Mouse (Mus musculus) limb, embryonic 10.5 days (tissue): ENCODE results near the gene AC134908.4. TPM values are rescaled to one million over a fixed set of nuclear protein-coding genes. Genes with fewer than 3 reads are reported as not detected.
"Not testable (repeated sequence)": the region's sequence is repeated elsewhere in the genome, so short reads cannot be mapped to it uniquely, and the experiment has no call there.

Experiments
- DNase-seq: peaks from one replicate; pipeline ENCODE4 v3.0.0-alpha.2; 2017; ENCODE audit warnings: low spot score
- H3K27ac ChIP-seq: fragments of 300-500 bp; sonication (generic); 2 replicates; pipeline ENCODE4 v1.5.1; 2016; ENCODE audit warnings: mild to moderate bottlenecking
- H3K27me3 ChIP-seq: fragments of 300-500 bp; sonication (generic); 2 replicates; pipeline ENCODE4 v1.6.1; 2016; ENCODE audit warnings: low read depth, mild to moderate bottlenecking; ENCODE audit not compliant: poor library complexity, severe bottlenecking
- H3K36me3 ChIP-seq: fragments of 300-500 bp; sonication (generic); 2 replicates; pipeline ENCODE4 v1.6.1; 2016; ENCODE audit warnings: mild to moderate bottlenecking, moderate library complexity
- H3K4me1 ChIP-seq: fragments of 300-500 bp; sonication (generic); 2 replicates; pipeline ENCODE4 v1.6.1; 2016
- H3K4me3 ChIP-seq: fragments of 300-500 bp; sonication (generic); 2 replicates; pipeline ENCODE4 v1.5.1; 2016; ENCODE audit warnings: mild to moderate bottlenecking, moderate library complexity
- H3K9me3 ChIP-seq: fragments of 300-500 bp; sonication (generic); replicated peaks from 2 replicates; pipeline ENCODE4 v1.6.1; 2016; ENCODE audit warnings: mild to moderate bottlenecking
- WGBS: fragments of 180-500 bp; shearing (Covaris S2); methylation state at CpG from one replicate; pipeline ENCODE4 v1.1.7; 2016; 5-methylcytosine and 5-hydroxymethylcytosine counted together
- microRNA-seq: library from miRNA; unstranded; fragments of <30 nt; microRNA quantifications from one replicate; pipeline ENCODE4, GENCODE M21; 2017
- polyA plus RNA-seq: library from polyadenylated mRNA; unstranded; fragments of >200 nt; fragmentation: Nextera tagmentation; extraction: Ambion mirVana; gene quantifications from 2 replicates; pipeline ENCODE4 v1.2.1, GENCODE M21; 2016

AC134908.4 gene
- polyA plus RNA-seq, 1 experiment from 2014 or later, result 0.76 TPM

DNA sequence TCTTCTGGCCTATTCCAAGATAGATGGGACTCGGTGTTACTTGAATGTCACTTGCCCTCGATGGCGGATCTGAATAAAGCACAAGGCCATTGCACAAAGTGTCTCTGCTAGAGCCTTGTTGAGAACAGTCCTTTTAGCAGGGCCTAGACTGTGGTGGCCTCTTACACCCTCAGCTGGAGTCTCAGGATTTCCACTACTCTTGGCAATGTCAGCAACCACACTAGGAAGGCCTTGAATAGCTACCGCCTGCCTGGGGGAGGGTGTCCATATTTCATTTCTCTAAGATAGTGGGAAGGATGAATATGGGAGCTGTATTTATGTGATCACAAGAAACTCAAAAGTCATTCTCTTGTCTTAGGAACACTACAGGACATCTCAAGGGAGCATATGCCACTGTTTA is 47.2 kb downstream of the AC134908.4 start:
- no peak overlapping the region for H3K27ac ChIP-seq
- 96% methylated on average over 4 of the region's 4 CpGs for WGBS
- H3K4me3 ChIP-seq, result no peak overlapping the region
- no peaks in the 10 kb centered on the region for H3K9me3 ChIP-seq
- no peaks in the 10 kb centered on the region for H3K27me3 ChIP-seq
- H3K4me1 ChIP-seq, result no peaks in the 10 kb centered on the region
- no peaks in the 10 kb centered on the region for H3K36me3 ChIP-seq
- DNase-seq, result no peak

DNA sequence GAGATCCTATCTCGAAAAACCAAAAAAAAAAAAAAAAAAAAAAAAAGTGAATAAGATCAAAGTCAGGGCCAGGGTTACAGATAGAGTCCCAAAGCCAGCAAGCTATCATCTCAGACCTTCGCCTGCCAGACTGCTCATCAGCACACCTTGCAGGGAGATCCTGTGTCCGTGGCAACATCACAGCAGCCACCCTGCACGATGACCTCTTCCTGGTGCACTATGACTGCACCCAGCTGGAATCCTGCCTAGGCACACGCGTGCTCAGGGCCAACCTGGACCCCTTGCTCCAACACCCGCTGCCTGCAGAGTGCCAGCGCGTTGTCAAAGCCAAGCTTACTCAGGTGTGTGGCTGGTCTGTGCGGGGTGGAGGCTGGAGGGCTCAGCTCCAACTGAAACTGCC is 51.1 kb downstream of the AC134908.4 start:
- H3K9me3 ChIP-seq, result no peaks in the 10 kb centered on the region
- H3K4me3 ChIP-seq, result no peak overlapping the region
- no peak overlapping the region for H3K27ac ChIP-seq
- no peaks in the 10 kb centered on the region for H3K36me3 ChIP-seq
- no peaks in the 10 kb centered on the region for H3K4me1 ChIP-seq
- WGBS, result 83% methylated on average over 10 of the region's 10 CpGs
- no peak for DNase-seq
- H3K27me3 ChIP-seq, result 0 out of 2 replicates have a peak, but pooled peaks cover 6% of the 10 kb centered on the region

- Histone ChIP-seq H3K27me3 (0 out of 2 replicates have a peak, but pooled peaks cover 6% of the 10 kb centered on the region), H3K27ac (no peak overlapping the region), H3K4me3 (no peak overlapping the region), H3K9me3 (no peaks in the 10 kb centered on the region), H3K36me3 (no peaks in the 10 kb centered on the region), H3K4me1 (no peaks in the 10 kb centered on the region)
- 93% methylated on average over 9 of the region's 9 CpGs for WGBS
- no peak for DNase-seq
These were observed 51.6 kb downstream of the AC134908.4 start for GRCm38 (mm10) chr17:25743831-25744230.

DNA sequence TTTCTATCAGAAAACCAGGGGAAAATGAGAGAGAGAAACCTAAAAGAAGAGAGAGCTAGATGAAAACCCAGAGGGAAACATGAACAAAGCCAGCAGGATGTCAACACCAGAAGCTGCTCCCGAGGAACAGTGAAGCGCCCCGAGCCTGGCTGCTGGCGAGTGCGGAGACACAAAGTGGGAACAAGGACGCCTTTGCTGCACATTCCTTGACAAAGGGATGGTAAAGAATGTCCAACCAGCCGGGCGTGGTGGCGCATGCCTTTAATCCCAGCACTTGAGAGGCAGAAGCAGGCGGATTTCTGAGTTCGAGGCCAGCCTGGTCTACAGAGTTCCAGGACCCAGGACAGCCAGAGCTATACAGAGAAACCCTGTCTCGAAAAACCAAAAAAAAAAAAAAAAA is 54.0 kb downstream of the AC134908.4 start:
- H3K27me3 ChIP-seq, H3K36me3 ChIP-seq, H3K27ac ChIP-seq, DNase-seq, H3K4me1 ChIP-seq, H3K9me3 ChIP-seq, H3K4me3 ChIP-seq: not testable (repeated sequence)
- WGBS, result 80% methylated on average over 12 of the region's 12 CpGs

Small RNA genes lying within 50 kb of the gene (microRNA-seq; reads per million reads assigned to microRNA genes)
- gene Gm25083, result not detected
- gene Mir3082, result not detected
- gene Mir6966, result not detected

Other genes starting within 250 kb of the AC134908.4 start
- gene Sox8, start 225.0 kb downstream of the AC134908.4 start, polyA plus RNA-seq, result 11.1 and 13.1 TPM in 2 replicates
- gene Lmf1, start 216.6 kb downstream of the AC134908.4 start, polyA plus RNA-seq, result 28.9 and 29.0 TPM in 2 replicates
- 2.0 TPM in 2 replicates for gene Gng13, start 78.5 kb downstream of the AC134908.4 start, polyA plus RNA-seq
- 68.5 and 71.9 TPM in 2 replicates for gene Chtf18, start 68.2 kb downstream of the AC134908.4 start, polyA plus RNA-seq
- gene Rpusd1, start 68.0 kb downstream of the AC134908.4 start, polyA plus RNA-seq, result 24.8 and 27.0 TPM in 2 replicates
- gene Mslnl, start 59.6 kb downstream of the AC134908.4 start, polyA plus RNA-seq, result not detected in 2 replicates
- 0.98 TPM in 1 of 2 replicates, not detected in the other for gene Msln, start 41.3 kb downstream of the AC134908.4 start, polyA plus RNA-seq
- 21.2 and 26.8 TPM in 2 replicates for gene Narfl, start 21.9 kb downstream of the AC134908.4 start, polyA plus RNA-seq
- 59.7 and 80.7 TPM in 2 replicates for gene Haghl, start 10.0 kb downstream of the AC134908.4 start, polyA plus RNA-seq
- gene Ccdc78, start 9.1 kb downstream of the AC134908.4 start, polyA plus RNA-seq, result 0.44 and 0.50 TPM in 2 replicates
- 55.6 and 63.3 TPM in 2 replicates for gene Fam173a, start 2.8 kb downstream of the AC134908.4 start, polyA plus RNA-seq
- gene Metrn, start 1.5 kb upstream of the AC134908.4 start, polyA plus RNA-seq, result 87.5 and 112 TPM in 2 replicates
- gene Fbxl16, start 13.4 kb upstream of the AC134908.4 start, polyA plus RNA-seq, result 1.0 and 1.5 TPM in 2 replicates
- 31.6 and 32.0 TPM in 2 replicates for gene Wdr24, start 28.0 kb upstream of the AC134908.4 start, polyA plus RNA-seq
- gene Jmjd8, start 33.2 kb upstream of the AC134908.4 start, polyA plus RNA-seq, result 52.4 and 54.9 TPM in 2 replicates
- 408 and 426 TPM in 2 replicates for gene Stub1, start 37.7 kb upstream of the AC134908.4 start, polyA plus RNA-seq
- gene Rhbdl1, start 41.6 kb upstream of the AC134908.4 start, polyA plus RNA-seq, result 1.0 and 1.2 TPM in 2 replicates
- 1.5 and 1.9 TPM in 2 replicates for gene Gm20683, start 46.1 kb upstream of the AC134908.4 start, polyA plus RNA-seq
- 30.8 and 32.6 TPM in 2 replicates for gene Rhot2, start 49.2 kb upstream of the AC134908.4 start, polyA plus RNA-seq
- gene Wdr90, start 65.8 kb upstream of the AC134908.4 start, polyA plus RNA-seq, result 45.5 and 46.2 TPM in 2 replicates
- gene Mcrip2, start 73.1 kb upstream of the AC134908.4 start, polyA plus RNA-seq, result 13.6 and 22.0 TPM in 2 replicates
- 69.3 and 69.6 TPM in 2 replicates for gene Mettl26, start 79.4 kb upstream of the AC134908.4 start, polyA plus RNA-seq
- gene Wfikkn1, start 85.2 kb upstream of the AC134908.4 start, polyA plus RNA-seq, result 2.6 and 5.6 TPM in 2 replicates
- 37.5 and 37.9 TPM in 2 replicates for gene Rab40c, start 124.1 kb upstream of the AC134908.4 start, polyA plus RNA-seq
- 65.2 and 72.1 TPM in 2 replicates for gene Pigq, start 149.3 kb upstream of the AC134908.4 start, polyA plus RNA-seq
- gene Nhlrc4, start 149.3 kb upstream of the AC134908.4 start, polyA plus RNA-seq, result 0.10 and 0.18 TPM in 2 replicates
- 0.08 and 0.20 TPM in 2 replicates for gene A930017K11Rik, start 156.9 kb upstream of the AC134908.4 start, polyA plus RNA-seq
- 38.7 and 38.9 TPM in 2 replicates for gene Capn15, start 190.1 kb upstream of the AC134908.4 start, polyA plus RNA-seq